Mouse (Mus musculus) liver, adult (tissue): Measurements from ENCODE around the gene Ehd1.

Source experiments
- GATA4 ChIP-seq: IDR thresholded peaks from 2 replicates; pipeline ENCODE4 v1.6.1; 2014; ENCODE audit warnings: mild to moderate bottlenecking, low read length; ENCODE audit not compliant: insufficient replicate concordance

The Ehd1 gene

DNA sequence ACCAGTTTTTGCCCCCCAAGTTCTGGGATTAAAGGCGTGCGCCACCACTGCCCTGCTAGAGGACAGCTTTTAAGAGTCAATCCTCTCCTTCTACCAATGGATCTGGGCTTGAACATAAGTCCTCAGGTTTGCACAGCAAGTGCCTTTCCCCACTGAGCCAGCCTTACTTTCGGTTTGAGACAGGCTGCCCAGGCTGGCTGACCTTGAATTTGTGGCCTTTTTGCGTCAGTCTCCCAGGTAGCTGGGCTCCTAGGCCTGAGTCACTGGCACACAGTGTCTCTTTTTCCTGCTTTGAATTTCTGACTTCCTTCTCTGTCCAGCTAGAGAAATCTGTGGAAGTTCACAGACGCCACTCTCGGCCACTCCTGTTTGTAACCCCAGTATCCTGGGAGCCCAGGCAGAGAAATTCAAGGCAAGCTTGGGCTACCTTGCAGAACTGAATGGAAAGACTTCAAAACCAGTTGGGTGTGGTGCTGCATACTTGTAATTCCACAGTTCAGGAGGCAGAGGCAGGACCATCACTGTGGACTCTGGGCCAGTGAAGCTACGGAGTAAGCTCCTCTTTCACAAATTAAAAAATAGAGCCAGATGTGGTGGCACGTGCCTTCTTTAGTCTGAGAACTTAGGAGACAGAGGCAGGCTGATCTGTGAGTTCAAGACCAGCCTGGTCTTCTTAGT is 6.6 kb upstream of the Ehd1 start:
- no peak for TF ChIP-seq GATA4

DNA sequence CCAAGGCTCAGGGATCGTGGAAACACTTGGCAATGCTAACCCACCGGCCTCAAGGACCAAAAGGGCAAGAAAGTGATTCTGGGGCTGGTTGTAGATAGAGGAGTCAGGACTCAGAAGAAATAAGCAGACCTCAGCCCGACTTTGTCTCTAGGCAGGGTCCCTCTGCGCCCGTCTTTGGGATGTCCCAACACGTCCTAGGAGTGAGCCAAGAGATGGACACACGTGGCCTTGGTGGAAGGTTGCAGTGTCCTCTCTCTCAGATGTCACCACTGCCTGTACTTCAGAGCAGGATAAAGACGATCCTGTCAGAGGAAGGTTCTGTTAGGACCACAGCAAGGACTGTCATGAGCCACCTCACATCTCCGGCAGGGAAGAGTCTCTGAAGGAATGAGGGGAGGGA is 5.9 kb upstream of the Ehd1 start:
- TF ChIP-seq GATA4, result no peak

- no peak for TF ChIP-seq GATA4
Measured at GRCm38 (mm10) chr19:6271206-6271605, 5.3 kb upstream of the Ehd1 start.

DNA sequence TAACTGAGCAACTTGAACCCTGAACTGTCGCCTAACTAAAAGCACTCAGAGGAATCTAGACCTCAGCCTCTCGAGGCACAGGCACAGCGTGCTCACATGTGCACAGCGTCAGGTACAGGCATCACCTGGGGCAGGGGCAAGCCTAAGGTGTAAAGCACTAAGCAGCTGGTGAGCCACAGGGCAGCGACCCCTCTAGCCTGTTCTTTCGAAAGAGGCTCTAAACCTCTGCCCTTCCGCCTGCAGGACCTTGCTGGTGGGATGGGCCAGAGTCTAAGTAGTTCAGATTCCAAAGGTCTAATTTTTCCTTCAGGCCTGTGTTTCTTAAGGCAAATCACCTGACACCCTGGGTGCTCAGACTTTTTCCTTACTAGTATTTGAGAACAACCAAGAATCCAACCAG is 4.5 kb upstream of the Ehd1 start:
- no peak for TF ChIP-seq GATA4

- TF ChIP-seq GATA4, result no peak
Measured at GRCm38 (mm10) chr19:6272738-6273137, 3.8 kb upstream of the Ehd1 start.

DNA sequence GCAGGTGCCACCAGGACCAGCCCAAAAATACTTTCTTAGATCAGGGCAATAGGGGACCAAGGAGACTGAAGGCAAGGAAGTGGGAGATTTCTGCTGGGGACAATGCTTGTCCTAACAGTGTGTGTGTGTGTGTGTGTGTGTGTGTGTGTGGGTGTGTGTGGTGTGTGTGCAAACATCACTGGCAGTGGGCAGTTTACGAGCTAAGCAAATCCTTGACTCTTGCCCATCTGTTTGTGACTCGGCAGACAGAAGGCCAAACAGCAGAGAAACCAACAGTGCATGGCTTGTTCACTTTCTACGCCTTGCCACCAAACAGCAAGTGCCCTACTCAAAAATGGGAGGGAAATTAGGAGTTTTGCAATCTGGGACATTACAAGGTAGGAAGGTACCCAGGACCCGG is 2.9 kb upstream of the Ehd1 start:
- no peak for TF ChIP-seq GATA4

- TF ChIP-seq GATA4, result no peak
Measured at GRCm38 (mm10) chr19:6273998-6274608, 2.4 kb upstream of the Ehd1 start.

DNA sequence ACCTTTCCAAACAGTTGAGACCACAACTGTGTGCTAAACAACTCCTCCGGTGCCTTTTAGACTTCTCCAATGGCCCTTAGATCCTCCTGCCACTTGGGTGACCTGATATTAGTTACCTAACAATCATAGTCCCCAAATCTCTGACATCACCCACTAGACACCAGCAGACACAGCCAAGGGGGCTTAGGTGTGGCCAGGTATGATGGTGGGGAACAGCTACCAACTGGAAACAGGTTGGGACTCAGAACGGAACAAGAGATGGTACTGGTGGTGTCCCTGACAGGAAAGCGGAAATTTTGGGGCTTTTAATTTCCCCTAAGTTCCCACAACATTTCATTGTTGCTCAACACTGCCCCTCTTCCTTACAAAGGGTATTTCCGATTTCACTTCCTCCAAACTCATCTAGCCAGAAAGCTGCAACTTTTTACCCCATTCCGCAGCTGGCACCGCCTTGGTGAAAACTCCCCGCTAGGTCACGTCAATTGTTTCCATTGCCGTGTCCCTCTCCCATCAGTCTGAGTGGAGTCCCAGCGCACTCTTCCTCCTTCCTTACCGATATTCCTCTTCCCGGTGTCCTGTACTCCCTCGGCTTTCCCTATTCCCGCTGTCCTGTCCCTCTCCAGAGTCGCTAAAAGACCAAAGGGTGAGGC is 660 bp upstream of the Ehd1 start:
- no peak for TF ChIP-seq GATA4

GRCm38 (mm10) chr19:6277661-6278438 is 1.3 kb downstream of the Ehd1 start:
- no peak for TF ChIP-seq GATA4

- TF ChIP-seq GATA4, result no peak
Measured at GRCm38 (mm10) chr19:6278439-6279073, 2.0 kb downstream of the Ehd1 start.

DNA sequence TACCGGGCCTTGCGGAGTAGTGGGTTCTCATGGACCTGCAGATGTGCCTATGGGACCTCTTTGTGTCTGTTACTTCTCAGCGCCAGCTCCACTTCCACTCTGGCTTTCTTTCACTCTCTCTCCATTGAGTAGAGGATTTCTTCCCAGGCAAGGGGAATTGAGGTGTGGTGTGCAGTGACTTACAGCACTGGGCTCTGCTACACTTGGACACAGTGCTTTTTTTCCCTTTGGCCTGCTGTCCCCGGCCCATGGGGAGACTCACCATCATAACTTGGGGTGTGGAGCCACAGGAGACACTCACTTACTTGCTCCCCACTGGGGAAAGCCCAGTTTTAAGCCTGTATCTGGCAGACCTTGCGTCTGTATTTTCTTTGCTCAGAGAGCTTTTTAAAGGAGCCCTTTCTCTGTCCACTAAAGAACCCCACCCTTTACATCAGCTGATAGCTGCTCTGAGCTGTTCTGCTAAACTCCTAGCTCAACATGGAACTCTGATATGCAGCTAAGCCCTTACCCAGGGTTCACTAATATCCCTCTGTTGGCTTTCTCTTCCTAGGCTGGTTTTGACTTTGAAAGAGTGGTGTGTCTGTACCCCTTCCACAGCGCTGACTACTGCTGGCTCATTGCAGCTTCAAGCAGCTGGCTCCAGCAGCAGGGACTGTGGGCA is 3.1 kb downstream of the Ehd1 start:
- no peak for TF ChIP-seq GATA4

GRCm38 (mm10) chr19:6280554-6280953 is 4.0 kb downstream of the Ehd1 start:
- no peak for TF ChIP-seq GATA4

DNA sequence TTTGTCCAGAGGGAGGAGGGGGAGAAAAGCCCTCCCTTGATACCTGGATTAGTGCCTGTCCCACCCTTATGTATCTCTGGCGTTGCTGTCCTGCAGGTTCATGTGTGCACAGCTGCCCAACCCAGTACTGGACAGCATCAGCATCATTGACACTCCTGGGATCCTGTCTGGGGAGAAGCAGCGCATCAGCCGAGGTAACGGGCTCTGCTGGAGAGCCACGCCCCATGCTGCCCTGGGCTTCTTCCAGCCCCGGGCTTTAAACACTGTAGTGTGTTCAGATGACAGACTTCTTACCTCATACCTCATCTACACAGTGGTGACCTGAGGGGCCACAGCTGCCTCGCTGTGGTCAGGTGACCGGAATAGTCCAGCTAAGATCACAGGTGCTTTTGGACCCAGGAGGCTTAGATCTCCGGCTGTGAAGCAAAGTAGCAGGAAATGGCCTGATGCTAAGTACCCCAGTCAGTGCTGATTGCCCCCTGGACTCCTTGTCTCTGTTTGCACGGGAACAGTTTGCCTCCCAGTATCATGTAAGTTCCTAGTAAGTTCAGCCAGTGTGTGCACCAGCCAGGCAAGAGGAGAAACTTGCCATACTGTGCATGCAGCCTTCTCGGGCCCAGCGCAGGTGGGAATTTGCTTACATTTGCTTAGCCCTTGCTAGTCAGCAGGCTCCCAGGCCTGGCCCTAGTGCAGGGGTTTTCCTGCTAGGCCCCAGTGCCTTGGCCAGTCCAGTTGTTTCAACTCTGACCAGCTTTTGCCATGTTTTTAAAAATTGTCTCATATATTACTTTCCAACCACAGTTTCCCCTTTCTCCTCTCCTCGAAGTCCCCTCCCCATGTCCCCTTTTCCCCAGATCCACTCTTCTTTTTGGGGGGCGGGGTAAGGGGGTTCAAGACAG is 4.8 kb downstream of the Ehd1 start:
- TF ChIP-seq GATA4, result no peak

GRCm38 (mm10) chr19:6283001-6283400 is 6.5 kb downstream of the Ehd1 start:
- TF ChIP-seq GATA4, result no peak
